Mouse (Mus musculus): ENCODE measurements around the gene Vmn1r119. TPM values are rescaled to one million over a fixed set of nuclear protein-coding genes. Genes with fewer than 3 reads are reported as not detected.
"Not testable (repeated sequence)": the region's sequence is repeated elsewhere in the genome, so short reads cannot be mapped to it uniquely, and the experiment has no call there.

Vmn1r119 gene
- not detected for total RNA-seq (2021)
- long read RNA-seq, experiment 1: 0 reads
- long read RNA-seq, experiment 2: 0 reads

DNA sequence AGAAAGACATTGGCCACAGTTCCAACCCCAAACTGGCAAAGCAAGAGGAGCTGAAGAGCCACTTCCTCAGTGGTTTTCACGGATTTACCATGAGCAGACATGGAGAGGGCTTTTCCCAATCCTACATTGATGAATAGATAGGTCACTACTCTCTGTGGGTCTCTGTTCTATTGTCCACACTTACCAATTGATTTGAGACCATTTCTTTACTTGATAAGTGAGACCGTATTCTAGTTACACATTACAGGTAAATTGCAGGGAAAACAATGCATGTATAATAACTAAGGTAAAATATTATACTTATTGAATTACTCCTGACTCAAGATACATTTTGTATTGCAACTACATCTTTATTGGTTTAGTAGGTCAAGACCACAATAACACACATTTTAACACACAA is at the start of gene Vmn1r119:
Gene Vmn1r119 (minus strand): TSS at position 101 of the 400 bp plus-strand sequence.
- DNase-seq; intact Hi-C loops (cut with DNase I): not testable (repeated sequence)

DNA sequence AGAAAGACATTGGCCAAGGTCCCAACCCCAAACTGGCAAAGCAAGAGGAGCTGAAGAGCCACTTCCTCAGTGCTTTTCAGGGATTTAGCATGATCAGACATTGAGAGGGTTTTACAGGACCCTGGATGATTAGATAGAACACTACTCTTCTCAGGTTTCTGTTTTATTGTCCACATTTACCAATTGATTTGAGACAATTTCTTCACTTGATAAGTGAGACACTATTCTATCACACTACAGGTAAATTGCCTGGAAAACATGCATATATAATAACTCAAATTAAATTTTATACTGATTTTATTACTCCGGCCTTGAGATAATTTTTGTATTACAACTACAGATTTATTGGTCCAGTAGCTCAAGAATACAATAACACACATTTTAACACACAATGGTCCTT is 41.4 kb upstream of the Vmn1r119 start, which contains the start of gene Vmn1r120:
Gene Vmn1r120 (minus strand): TSS at position 101 of the 400 bp plus-strand sequence.
- intact Hi-C loops (cut with DNase I); DNase-seq: not testable (repeated sequence)

Other genes with a start within 250 kb of the Vmn1r119 start
- gene Vmn1r112, start 241.3 kb downstream of the Vmn1r119 start, total RNA-seq (2021): not detected
- not detected for gene Vmn1r113, start 225.2 kb downstream of the Vmn1r119 start, total RNA-seq (2021)
- gene Vmn1r114, start 200.3 kb downstream of the Vmn1r119 start, total RNA-seq (2021): not detected
- gene Vmn1r115, start 167.5 kb downstream of the Vmn1r119 start, total RNA-seq (2021): not detected
- gene Vmn1r116, start 140.2 kb downstream of the Vmn1r119 start, total RNA-seq (2021): not detected
- not detected for gene Vmn1r117, start 128.3 kb downstream of the Vmn1r119 start, total RNA-seq (2021)
- gene Vmn1r118, start 100.1 kb downstream of the Vmn1r119 start, total RNA-seq (2021): not detected
- not detected for gene Vmn1r120, start 41.3 kb upstream of the Vmn1r119 start, total RNA-seq (2021)
- gene Vmn1r121, start 86.1 kb upstream of the Vmn1r119 start, total RNA-seq (2021): not detected
- not detected for gene Vmn1r122, start 121.7 kb upstream of the Vmn1r119 start, total RNA-seq (2021)
- not detected for gene Vmn1r123, start 149.7 kb upstream of the Vmn1r119 start, total RNA-seq (2021)
- not detected for gene Gm5157, start 178.0 kb upstream of the Vmn1r119 start, total RNA-seq (2021)
- gene Vmn1r124, start 248.2 kb upstream of the Vmn1r119 start, total RNA-seq (2021): not detected